Mouse (Mus musculus): ENCODE results near the gene Ptprj.

The Ptprj gene

DNA sequence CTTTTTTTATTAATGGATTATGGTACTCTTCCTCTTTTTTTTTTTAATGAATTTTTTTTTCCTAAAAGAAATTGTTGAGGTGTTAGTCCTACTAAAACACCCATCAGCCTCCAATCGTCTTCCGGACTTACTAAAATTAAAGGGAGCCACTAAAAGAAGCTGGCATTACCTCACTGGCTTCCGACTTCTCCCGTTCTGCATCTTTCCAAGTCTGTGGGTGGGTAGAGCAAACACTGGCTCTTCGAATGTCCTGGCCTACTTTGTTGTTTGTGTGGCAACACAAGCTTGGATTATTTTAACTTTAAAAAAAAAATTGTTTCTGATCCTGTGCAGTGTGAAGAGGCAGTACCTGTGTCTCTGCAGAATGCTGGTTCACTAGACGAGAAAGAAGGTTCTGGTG, 62.2 kb downstream of the Ptprj start:
- DNase-seq = no peak

DNA sequence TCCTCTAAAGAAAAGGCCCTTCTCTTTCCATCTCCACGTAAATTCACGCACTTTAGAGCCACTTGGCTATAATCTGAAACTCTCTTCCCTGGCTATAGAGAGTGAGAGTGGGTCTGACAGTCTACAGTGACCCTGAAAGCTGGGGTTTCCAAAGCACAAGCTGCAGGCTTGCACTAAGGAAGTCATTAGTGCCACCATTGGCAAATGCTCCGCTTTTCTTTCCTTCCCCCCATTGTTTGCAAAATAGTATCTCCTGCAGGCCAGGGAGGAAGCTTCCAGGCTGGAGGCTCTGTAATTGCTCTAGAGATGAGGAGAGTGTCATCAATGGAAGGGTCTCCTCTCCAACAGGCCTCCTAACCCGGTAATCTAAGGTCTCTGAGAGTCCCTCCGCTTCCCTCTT, 65.5 kb downstream of the Ptprj start:
- DNase-seq = no peak

DNA sequence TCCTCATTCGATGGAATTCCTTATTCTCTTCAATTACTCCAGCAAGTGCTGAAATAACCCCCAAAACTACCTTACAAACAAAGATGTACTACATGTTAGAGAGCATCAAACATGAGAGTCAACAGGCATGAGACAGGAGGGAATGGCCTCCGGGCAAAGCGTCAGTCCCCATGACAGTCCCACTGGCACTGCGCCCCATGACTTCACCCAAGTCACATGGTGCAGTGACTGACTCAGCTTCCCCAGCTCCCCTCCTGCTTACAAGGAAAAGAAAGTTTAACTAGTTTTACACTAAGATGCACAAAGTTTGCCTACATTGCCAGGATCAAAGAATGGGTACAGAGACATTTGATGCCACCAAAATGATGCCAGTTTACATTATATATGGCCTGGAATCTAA, 71.2 kb downstream of the Ptprj start:
- DNase-seq = no peak

GRCm38 (mm10) chr2:90506143-90506542, 74.3 kb downstream of the Ptprj start:
- DNase-seq = no peak

- peak; percentile 90 for DNase-seq
These were observed 75.7 kb downstream of the Ptprj start for GRCm38 (mm10) chr2:90504731-90505171.

GRCm38 (mm10) chr2:90503182-90503833, 77.1 kb downstream of the Ptprj start:
- no peak for DNase-seq

GRCm38 (mm10) chr2:90502738-90503137, 77.7 kb downstream of the Ptprj start:
- DNase-seq = no peak

GRCm38 (mm10) chr2:90501708-90502107, 78.7 kb downstream of the Ptprj start:
- no peak for DNase-seq

DNA sequence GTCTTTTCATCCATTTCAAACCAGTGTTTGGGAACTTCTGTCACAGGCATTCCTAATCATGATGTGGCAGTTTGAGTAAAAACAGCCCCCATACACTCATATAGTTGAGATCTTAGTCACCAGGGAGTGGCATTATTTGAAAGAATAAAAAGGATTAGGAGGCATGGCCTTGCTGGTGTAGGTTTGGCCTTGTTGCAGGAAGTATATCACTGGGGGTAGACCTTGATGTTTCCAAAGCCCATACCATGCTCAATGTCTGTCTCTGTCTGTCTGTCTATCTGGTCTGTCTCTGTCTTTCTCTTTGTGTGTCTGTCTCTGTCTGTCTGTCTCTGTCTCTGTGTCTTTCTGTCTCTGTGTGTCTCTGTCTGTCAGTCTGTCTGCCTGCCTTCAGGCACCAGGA, 79.6 kb downstream of the Ptprj start:
- no peak for DNase-seq

- no peak for DNase-seq
These were observed 81.4 kb downstream of the Ptprj start for GRCm38 (mm10) chr2:90499002-90499401.

DNA sequence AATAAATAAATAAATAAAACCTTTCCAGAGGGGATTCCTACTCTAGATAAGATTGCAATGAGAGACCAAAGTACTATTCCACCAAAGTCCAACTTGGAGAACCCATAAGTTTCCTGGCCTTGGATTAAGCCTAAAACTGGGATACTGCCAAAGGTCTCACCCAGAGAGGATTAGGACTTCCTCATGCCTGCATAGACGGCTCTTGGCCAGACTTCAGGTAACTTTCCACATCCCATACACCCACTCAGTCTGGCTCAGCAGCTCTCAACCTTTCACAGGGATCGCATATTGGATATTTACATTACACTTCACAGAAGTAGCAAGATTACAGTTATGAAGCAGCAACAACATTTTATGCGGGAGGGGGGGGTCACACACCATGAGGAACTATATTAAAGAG, 82.9 kb downstream of the Ptprj start:
- no peak for DNase-seq

DNA sequence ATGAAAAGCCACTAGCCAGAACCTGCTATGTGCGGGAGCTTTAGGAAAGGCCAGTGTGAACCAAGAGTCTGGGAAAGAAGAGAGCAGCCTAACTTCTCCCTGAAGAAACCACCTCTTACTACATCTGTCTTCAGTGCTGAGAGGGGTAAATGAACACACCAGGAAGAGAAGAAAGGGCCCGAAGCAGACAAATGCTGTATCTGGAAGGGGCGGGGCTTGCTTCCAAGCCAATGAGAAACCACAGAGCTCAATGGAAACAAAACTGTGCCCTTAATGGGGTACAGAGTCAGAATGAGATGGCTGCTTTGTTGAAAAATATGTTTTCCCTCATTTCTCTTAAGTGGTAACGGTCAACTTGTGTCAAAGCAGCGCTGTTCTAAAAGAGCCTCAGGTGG, 83.8 kb downstream of the Ptprj start:
- DNase-seq = no peak

DNA sequence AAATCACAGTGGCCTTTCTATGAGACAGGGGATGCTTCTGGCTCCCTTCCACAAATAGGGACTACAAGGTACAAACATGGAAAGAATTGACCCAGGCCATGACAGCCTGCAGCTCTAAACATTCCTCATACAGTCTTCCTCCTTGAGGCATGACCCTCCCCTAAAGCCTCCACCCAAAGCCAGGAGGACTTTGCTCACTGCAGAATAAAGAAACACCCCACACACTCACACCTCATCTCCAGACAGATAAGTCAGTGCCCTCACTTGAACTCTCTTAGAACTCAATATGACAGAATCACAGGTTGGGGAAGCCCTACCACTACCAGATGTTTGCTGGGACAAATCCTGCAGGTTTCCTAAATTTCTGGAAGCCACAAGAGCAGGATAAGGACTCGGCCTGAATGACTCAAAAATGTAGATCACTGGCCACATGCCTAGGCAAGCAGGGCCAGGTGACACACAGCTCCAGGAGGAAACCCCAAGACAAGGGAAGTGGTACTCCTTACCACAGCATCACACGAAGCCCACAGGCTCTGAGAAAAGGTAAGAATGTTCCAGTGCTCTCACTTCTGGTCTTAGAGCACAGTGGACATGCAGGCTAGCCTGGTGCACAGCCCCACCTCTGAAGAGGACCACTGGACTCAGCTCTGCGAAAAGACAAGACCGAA, 84.3 kb downstream of the Ptprj start:
- DNase-seq = no peak

- DNase-seq = no peak
These were observed 90.0 kb downstream of the Ptprj start for GRCm38 (mm10) chr2:90490279-90491046.

- DNase-seq = no peak
These were observed 90.6 kb downstream of the Ptprj start for GRCm38 (mm10) chr2:90489839-90490238.

DNA sequence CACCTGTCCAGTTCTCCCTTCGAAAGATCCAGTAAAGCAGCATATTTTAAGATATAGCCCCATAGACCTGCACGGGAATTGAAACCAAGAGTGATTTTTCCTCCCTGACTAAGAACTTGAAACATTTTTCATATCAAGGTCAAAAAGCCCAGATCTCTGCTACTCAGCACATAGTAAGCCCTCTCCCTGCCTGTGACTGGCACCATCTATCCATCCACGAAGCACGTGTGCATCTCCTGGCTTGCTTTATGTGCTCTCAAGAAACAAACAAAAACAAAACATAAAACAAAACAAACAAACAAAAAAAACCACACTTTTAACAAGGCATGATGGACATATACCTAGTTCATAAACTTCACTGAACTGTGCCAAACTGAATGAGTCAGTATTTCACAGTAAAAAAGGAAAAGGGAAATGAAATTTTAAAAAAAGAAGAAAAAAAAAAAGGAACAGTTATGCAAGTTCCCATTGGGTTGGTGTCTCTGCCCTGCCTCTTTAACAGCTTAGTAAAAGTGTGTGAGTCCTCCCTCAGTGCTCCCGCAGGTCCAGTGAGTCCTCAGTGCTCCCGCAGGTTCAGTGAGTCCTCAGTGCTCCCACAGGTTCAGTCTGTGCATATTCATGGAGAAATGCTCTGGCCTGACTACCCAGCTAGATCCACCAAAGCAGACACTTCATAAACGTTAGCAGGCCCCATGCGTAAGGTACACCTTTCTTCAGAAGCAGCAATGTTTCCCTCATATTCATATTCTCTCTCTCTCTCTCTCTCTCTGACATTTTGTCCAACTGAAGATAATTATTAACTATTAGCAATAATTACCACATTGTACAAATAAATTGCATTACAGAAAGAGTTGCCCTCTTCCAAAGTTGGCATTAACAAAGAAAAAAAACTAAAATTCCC, 91.5 kb downstream of the Ptprj start:
- DNase-seq = no peak

DNA sequence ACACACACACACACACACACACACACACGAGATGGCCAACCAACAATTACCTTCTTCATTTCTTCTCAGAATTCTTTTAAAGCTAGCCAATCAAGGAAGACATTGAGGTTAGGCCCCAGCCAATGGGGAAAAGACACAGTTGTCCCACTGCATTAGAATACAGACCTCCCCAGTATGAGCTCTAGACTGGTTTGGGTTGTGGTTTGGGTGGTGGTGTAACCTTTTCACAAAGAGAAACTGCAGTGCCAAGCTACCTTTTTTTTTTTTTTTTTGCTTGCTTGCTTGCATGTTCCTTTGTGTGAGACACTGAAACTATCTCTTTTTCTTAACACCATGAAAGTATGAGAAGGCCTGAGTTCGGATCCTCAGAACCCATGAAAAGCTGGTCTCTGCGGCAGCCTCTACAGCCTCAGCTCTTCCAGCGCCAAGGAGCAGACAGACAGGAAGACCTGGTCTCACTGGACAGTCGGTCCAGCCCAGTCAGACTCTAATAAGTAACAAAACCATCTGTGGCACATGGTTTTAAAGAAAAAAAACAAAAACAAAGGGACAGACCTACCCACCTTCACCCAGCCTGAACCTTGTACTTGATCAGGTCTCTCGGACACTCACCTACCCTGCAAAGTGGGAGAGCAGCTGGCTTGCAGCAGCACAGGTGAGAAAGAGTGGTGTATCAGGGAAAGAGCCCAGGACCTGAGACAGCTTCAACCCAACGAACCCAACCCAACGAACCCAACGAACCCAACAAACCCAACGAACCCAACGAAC, 92.8 kb downstream of the Ptprj start:
- DNase-seq = no peak

DNA sequence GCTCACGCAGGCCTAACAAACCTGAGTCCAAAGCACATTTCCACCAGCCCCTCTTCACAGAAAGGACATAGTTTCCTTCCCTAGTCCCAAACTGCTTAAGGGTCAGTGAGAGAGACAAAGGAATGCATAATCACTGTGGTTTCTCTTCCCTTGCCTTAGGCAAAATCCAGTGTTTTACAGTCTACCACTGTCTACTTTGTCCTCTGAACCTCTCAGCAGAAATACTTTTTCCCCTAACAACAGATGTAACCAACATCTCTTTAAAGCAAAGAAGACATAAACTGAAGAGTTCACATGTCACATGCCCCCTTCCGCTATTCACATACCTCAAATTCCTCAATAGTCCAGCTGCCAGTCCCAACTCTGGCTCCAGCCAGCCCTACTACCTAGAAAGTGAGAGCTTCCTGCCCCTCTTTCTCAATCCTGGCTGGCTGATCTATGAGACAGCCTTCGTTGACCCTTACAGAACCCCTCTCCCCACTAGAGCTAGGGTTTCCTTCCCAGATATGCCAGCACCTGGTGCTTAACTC, 94.2 kb downstream of the Ptprj start:
- DNase-seq = no peak

- DNase-seq = no peak
These were observed 98.9 kb downstream of the Ptprj start for GRCm38 (mm10) chr2:90481505-90481904.

DNA sequence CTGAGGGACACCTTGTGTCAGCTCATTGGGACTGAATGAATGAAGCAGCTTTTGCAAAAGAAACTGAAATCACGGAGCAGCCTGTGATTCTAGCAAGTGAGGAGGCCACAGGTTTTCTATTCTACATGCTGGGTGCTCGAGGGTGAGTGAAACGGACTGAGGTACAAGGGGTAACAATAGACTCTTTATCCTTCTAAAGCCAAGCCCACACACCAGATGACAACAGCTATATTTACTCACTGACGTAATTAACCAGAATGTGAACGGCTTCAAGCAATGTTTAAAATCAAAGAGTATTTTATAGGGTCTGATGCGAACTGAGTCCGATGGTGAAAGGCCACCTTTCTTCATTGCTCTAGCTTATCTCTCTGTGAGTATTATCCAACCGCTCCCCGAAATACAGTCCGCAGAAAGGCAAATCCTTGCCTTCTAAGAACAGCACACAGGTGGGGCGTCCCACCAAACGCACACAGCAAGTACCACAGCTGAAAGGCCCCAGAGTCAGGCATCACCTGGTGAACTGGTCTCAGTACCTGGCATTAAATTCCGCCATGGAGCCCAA, 99.6 kb downstream of the Ptprj start:
- no peak for DNase-seq

DNA sequence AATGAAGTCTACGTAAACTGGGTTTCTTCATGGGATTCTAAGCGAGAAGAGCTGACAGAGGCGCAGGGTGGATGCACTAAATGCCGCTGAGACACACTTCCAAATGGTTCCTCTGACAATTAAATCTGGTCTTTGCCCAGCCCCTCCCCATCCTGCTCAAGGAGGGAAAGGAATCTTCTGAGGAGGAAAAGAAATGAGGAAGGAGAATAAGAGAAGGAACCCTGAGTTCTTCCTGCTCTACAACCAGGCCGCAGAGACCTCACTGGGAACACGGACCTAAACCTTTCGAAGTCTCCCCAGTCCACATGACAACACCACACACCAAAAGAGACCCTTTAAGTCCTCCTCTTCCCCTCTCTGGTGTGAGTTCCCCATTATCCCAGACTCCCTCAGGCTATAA, 101.9 kb downstream of the Ptprj start:
- DNase-seq = no peak

DNA sequence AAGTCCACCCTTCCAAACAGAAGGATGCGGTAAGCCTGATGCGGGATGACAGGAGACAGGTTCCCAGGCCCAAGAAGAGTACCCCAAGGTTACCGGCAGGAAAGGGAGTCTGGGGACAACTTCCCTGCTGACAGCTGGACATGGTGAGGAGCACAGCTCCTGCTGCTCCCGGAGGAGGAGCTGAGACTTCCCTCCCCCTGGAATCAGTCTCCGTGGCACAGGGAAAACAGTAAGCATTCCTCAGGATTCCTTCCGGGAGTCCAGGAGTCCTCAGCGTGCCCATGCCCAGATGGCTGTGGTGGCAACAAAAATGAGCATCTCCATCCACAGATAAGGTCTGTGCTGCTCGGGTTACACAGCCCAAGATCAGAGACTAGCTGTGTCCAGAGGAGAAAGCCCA, 102.8 kb downstream of the Ptprj start:
- DNase-seq = no peak

Data from layer of hippocampus, adult 9-11 months (tissue).